Mouse (Mus musculus) cerebellum, postnatal 36 days (tissue): Measurements from ENCODE around the gene Sh3bgrl2.
A peak's percentile ranks its signal among the peaks of the same experiment; 100 is the strongest.

ENCODE experiments used
- DNase-seq, 2 experiments: peaks; one replicate each; pipeline ENCODE4 v3.0.0; 2021 to 2022; ENCODE audit warnings: mixed read lengths in 2 of 2

Gene Sh3bgrl2

GRCm38 (mm10) chr9:83562889-83563288 is 14.8 kb downstream of the Sh3bgrl2 start:
- DNase-seq: no peak

- no peak for DNase-seq
Measured at GRCm38 (mm10) chr9:83563808-83564549, 15.9 kb downstream of the Sh3bgrl2 start.

- no peak for DNase-seq
Measured at GRCm38 (mm10) chr9:83564934-83565652, 17.0 kb downstream of the Sh3bgrl2 start.

- DNase-seq: no peak
Measured at GRCm38 (mm10) chr9:83566141-83566540, 18.0 kb downstream of the Sh3bgrl2 start.

- no peak for DNase-seq
Measured at GRCm38 (mm10) chr9:83568125-83568524, 20.0 kb downstream of the Sh3bgrl2 start.

GRCm38 (mm10) chr9:83568937-83569336 is 20.8 kb downstream of the Sh3bgrl2 start:
- DNase-seq: no peak

DNA sequence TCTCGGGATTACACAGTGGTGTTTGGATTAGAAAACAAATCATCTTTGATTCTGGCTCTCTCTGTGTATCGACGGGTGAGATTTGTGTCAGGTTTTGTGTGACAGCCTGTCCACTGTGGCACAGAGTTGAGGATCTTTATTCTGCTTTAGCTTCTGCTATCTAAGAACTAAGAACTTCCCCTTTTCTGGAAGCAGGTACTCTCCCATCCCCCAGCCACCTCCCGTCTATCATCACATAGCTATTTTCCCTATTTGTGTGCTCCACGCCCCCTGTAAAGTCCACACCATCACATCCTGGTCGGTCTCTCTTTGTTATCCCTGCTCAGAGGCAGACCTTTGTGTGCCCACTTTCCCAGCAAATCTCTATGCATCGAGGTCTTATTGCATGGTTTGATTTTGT is 21.8 kb downstream of the Sh3bgrl2 start:
- no peak for DNase-seq

DNA sequence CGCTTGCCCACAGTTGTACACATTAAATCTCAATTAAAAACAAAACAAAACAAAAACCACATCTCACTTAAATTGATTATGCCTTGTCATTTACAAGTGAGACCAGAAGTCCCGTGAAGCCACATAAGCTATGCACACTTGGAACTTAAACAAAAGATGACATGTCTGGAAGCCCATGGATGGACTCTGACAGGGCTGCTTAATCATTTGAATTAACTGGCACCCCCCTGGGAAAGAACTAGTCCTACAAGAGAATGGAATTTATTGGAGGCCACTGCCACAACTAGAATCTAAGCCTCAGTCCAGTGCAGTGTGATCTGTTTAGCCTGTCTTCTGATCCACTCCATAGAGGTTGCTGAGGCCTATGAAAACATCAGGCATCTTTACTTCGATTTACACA is 23.2 kb downstream of the Sh3bgrl2 start:
- no peak for DNase-seq

DNA sequence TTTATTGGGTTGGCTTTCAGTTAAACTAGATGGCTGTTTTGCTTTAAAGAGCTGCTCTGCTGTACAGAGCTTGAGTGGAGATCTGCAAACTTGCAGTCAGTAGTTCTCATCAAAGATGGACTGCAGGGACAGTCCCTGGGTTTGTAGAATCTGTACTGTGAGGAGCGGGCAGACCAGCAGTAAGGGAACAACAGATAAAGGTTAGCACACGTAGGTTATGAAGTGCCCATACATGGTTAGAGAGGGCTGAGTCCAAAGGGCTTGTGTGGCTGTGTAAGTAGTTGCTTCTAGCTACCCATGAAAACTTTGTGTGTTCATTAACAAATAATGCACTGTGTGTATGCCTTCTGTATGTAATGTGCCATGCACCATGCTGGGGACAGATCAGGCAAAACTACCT is 24.2 kb downstream of the Sh3bgrl2 start:
- DNase-seq: no peak

GRCm38 (mm10) chr9:83572870-83573269 is 24.7 kb downstream of the Sh3bgrl2 start:
- no peak for DNase-seq

- DNase-seq: no peak
Measured at GRCm38 (mm10) chr9:83573588-83573987, 25.5 kb downstream of the Sh3bgrl2 start.

GRCm38 (mm10) chr9:83575403-83575802 is 27.3 kb downstream of the Sh3bgrl2 start:
- no peak for DNase-seq

DNA sequence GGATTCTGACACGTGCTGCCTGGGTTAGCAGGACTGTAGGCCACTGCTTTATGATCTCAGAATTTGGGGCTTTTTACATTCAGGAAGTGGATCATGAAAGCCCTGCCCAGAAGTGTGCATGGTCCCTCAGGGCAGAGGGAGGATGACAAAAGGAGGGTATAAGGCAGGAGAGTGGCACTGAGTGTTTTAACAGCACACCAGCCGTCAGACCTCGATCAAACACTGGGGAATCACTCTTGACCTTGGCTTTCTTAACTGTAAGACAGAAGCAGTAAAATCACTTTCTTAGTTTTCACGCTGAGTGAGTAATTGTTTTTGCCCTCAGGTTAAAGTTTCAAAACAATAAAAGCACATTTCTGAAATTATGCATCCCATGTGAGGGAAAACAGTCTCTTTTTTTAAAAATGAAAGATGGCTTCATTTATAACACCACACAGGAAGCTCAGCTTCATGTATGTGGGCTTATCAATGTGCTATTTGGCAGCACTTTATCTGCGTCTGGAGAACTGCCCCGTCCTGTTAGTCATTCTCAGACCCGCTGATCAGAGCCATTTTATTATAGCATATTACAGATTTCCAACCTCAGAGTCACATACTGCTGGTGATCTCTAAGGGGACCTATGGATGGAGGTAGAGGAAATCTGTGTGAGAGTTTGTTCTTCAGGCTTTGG is 28.0 kb downstream of the Sh3bgrl2 start:
- DNase-seq: no peak

DNA sequence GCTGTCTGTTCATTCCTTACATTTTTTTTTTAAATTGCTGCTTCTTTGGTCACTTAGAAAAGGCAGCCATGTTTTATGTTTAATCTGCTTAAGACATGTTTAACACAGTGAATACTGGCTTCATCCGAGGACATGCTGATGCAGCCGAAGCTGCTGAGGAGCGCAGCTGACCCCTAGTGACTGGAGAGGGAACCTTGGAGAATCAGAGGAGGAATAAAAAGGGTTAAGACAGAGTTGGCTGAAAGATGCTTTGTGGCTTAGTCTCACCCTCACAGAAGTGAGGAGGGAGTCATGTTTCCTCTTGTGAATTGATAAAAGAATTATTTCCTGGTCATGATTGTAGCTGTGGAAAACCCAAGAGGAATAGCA is 28.5 kb downstream of the Sh3bgrl2 start:
- DNase-seq: peak; percentile 34 to 47

DNA sequence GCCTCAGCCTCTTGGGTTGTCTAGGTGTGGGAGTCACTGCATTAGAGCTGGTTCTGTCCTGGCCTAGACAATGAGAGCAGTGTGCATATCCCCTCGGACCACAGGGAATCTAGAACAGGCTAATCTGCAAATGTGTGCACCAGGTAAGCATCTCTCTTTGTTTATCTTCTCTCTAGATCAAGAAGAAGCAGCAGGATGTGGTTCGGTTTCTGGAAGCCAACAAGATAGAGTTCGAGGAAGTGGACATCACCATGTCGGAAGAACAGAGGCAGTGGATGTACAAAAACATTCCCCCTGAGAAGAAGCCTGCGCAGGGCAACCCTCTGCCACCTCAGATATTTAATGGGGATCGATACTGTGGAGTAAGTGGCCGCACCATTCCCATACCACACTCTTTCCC is 29.1 kb downstream of the Sh3bgrl2 start:
- no peak for DNase-seq

DNA sequence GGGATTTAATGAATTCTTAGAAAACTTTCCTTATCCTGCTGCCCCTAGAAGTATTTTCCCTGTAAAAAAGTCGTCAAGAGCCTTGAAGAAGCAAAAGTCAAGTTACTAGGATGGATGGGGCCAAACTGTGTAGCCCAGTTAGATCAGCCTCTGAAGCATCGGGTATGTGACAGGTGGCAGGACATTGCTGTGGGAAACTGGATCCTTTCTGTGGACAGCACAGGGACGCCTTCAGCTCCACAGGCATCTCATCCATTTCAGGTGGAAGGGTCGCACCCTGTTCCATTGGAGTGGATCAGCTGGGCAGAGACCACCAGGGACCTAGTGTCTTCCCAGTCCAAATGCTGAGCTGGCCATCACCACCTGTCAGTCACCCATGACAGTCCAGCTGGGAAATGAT is 30.9 kb downstream of the Sh3bgrl2 start:
- no peak for DNase-seq

DNA sequence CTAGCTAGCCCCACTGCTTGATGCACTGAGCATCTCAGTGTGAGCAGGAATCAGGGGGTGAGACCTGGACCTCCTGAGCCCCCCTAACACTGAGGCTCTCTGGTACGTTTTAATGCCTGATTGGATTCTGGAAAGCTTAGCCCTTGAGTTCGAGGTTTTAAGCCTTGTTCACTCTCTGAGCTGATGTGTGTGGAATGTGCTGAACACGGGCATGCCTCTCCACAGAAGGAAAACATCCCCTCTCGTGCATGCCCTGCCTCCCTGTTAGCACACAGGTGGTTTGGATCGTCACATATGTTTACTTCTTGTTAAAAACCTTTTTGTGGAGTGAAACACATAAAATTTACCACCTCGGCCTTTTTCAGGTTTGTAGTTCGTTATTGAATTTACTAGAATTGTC is 34.6 kb downstream of the Sh3bgrl2 start:
- no peak for DNase-seq

DNA sequence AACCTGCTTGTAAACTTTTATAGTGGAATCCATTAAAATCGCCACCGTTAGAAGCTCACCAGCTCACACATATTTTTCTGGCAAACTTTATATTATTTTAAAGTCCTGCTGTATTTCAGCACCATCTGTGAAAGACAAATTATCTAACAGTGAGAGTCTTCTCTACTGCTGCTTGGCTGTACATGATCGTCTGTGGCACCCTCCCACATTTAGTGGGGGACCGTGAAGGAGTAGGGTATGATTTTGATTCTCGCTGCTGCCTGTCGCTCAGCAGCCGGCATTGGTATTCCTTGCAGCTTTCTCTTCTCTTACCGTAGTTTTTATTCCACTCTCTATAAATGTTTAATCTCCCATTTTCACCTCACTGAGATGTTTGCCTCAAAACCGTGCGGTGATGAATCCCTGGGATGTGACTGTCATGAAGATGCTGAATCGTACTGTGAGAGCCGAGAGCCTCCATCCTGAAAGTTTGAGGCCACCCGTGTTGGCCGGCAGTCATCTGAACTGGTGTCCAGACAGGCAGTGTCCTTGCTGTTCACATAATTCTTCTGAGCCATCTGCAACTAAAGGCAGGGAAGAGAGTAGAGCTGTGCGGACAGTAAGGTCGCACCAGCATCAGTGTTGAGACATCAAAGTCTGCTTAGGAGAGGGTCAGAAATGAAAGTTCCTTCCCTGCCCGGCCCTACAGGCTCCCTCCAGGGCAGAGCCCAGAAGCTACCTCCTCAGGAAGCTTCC is 38.4 kb downstream of the Sh3bgrl2 start:
- no peak for DNase-seq

GRCm38 (mm10) chr9:83587116-83587515 is 39.0 kb downstream of the Sh3bgrl2 start:
- DNase-seq: no peak

GRCm38 (mm10) chr9:83589063-83589462 is 40.9 kb downstream of the Sh3bgrl2 start:
- DNase-seq: no peak

- no peak for DNase-seq
Measured at GRCm38 (mm10) chr9:83589680-83590467, 41.7 kb downstream of the Sh3bgrl2 start.

GRCm38 (mm10) chr9:83591848-83592456 is 43.8 kb downstream of the Sh3bgrl2 start:
- DNase-seq: no peak
